Mouse (Mus musculus): ENCODE results near the gene Ksr1. TPM values are rescaled to one million over a fixed set of nuclear protein-coding genes. Genes with fewer than 3 reads are reported as not detected.
A peak's percentile ranks its signal among the peaks of the same experiment; 100 is the strongest.

The Ksr1 gene
- polyA plus RNA-seq, 1 experiment from 2014 or later = 4.4 TPM

- WGBS (ENCODE audit: insufficient replicate concordance) = 61% methylated on average over 2 of the region's 2 CpGs
- Histone ChIP-seq H3K27ac (ENCODE audit: low read depth, low read length) (no peak overlapping the region), H3K27me3 (ENCODE audit: control insufficient read depth, insufficient read depth, low read length) (no peaks in the 10 kb centered on the region), H3K4me3 (ENCODE audit: low read depth, low read length) (no peak overlapping the region), H3K9ac (ENCODE audit: low read depth, low read length) (no peak overlapping the region), H3K4me2 (no peak overlapping the region), H3K9me3 (replicated peaks; ENCODE audit: control insufficient read depth, low read length) (no peaks in the 10 kb centered on the region), H3K4me1 (ENCODE audit: control insufficient read depth, insufficient read depth, low read length) (no peaks in the 10 kb centered on the region; the same call in 1 of the 2 replicates), H3K36me3 (ENCODE audit: control insufficient read depth, insufficient read depth, low read length) (no peaks in the 10 kb centered on the region)
- ATAC-seq (replicated peaks; ENCODE audit: insufficient number of reproducible peaks, low FRiP score, low TSS enrichment) = no peak
Observed at GRCm38 (mm10) chr11:78982042-78982441, 164.2 kb downstream of the Ksr1 start.

- Histone ChIP-seq H3K4me3 (ENCODE audit: low read depth, low read length) (no peak overlapping the region), H3K27ac (ENCODE audit: low read depth, low read length) (peak overlapping the region; percentile 29; the same call in 1 of the 2 replicates), H3K9me3 (replicated peaks; ENCODE audit: control insufficient read depth, low read length) (no peaks in the 10 kb centered on the region), H3K27me3 (ENCODE audit: control insufficient read depth, insufficient read depth, low read length) (no peaks in the 10 kb centered on the region), H3K9ac (ENCODE audit: low read depth, low read length) (no peak overlapping the region), H3K36me3 (ENCODE audit: control insufficient read depth, insufficient read depth, low read length) (no peaks in the 10 kb centered on the region), H3K4me2 (no peak overlapping the region), H3K4me1 (ENCODE audit: control insufficient read depth, insufficient read depth, low read length) (no peaks in the 10 kb centered on the region; the same call in 1 of the 2 replicates)
- no peak for ATAC-seq (replicated peaks; ENCODE audit: insufficient number of reproducible peaks, low FRiP score, low TSS enrichment)
- WGBS (ENCODE audit: insufficient replicate concordance) = 51% methylated on average over 4 of the region's 4 CpGs
Observed at GRCm38 (mm10) chr11:78980083-78980634, 166.0 kb downstream of the Ksr1 start.

GRCm38 (mm10) chr11:78978176-78979019 lies 167.8 kb downstream of the Ksr1 start:
- H3K27me3 ChIP-seq (ENCODE audit: control insufficient read depth, insufficient read depth, low read length) = no peaks in the 10 kb centered on the region
- H3K36me3 ChIP-seq (ENCODE audit: control insufficient read depth, insufficient read depth, low read length) = no peaks in the 10 kb centered on the region
- H3K4me3 ChIP-seq (ENCODE audit: low read depth, low read length) = no peak overlapping the region
- no peak for ATAC-seq (replicated peaks; ENCODE audit: insufficient number of reproducible peaks, low FRiP score, low TSS enrichment)
- no peaks in the 10 kb centered on the region; the same call in 1 of the 2 replicates for H3K4me1 ChIP-seq (ENCODE audit: control insufficient read depth, insufficient read depth, low read length)
- no peaks in the 10 kb centered on the region for H3K9me3 ChIP-seq (replicated peaks; ENCODE audit: control insufficient read depth, low read length)
- WGBS (ENCODE audit: insufficient replicate concordance) = 85% methylated on average over 12 of the region's 12 CpGs
- no peak overlapping the region for H3K9ac ChIP-seq (ENCODE audit: low read depth, low read length)
- no peak overlapping the region for H3K27ac ChIP-seq (ENCODE audit: low read depth, low read length)
- no peak overlapping the region for H3K4me2 ChIP-seq

- ATAC-seq (replicated peaks; ENCODE audit: insufficient number of reproducible peaks, low FRiP score, low TSS enrichment) = no peak
- Histone ChIP-seq H3K27ac (ENCODE audit: low read depth, low read length) (no peak overlapping the region), H3K4me2 (no peak overlapping the region), H3K4me3 (ENCODE audit: low read depth, low read length) (no peak overlapping the region), H3K9me3 (replicated peaks; ENCODE audit: control insufficient read depth, low read length) (no peaks in the 10 kb centered on the region), H3K4me1 (ENCODE audit: control insufficient read depth, insufficient read depth, low read length) (no peaks in the 10 kb centered on the region; the same call in 1 of the 2 replicates), H3K36me3 (ENCODE audit: control insufficient read depth, insufficient read depth, low read length) (no peaks in the 10 kb centered on the region), H3K9ac (ENCODE audit: low read depth, low read length) (no peak overlapping the region), H3K27me3 (ENCODE audit: control insufficient read depth, insufficient read depth, low read length) (no peaks in the 10 kb centered on the region)
- WGBS (ENCODE audit: insufficient replicate concordance) = 62% methylated on average over 8 of the region's 8 CpGs
Observed at GRCm38 (mm10) chr11:78976731-78977510, 169.3 kb downstream of the Ksr1 start.

GRCm38 (mm10) chr11:78973381-78974150 lies 172.6 kb downstream of the Ksr1 start:
- Histone ChIP-seq H3K9ac (ENCODE audit: low read depth, low read length) (no peak overlapping the region), H3K4me2 (no peak overlapping the region), H3K36me3 (ENCODE audit: control insufficient read depth, insufficient read depth, low read length) (no peaks in the 10 kb centered on the region), H3K4me3 (ENCODE audit: low read depth, low read length) (no peak overlapping the region), H3K9me3 (replicated peaks; ENCODE audit: control insufficient read depth, low read length) (no peaks in the 10 kb centered on the region), H3K27ac (ENCODE audit: low read depth, low read length) (no peak overlapping the region), H3K4me1 (ENCODE audit: control insufficient read depth, insufficient read depth, low read length) (no peaks in the 10 kb centered on the region), H3K27me3 (ENCODE audit: control insufficient read depth, insufficient read depth, low read length) (no peaks in the 10 kb centered on the region)
- WGBS (ENCODE audit: insufficient replicate concordance) = 65% methylated on average over 17 of the region's 17 CpGs
- no peak for ATAC-seq (replicated peaks; ENCODE audit: insufficient number of reproducible peaks, low FRiP score, low TSS enrichment)

- H3K4me2 ChIP-seq = no peak overlapping the region
- no peaks in the 10 kb centered on the region for H3K9me3 ChIP-seq (replicated peaks; ENCODE audit: control insufficient read depth, low read length)
- H3K27ac ChIP-seq (ENCODE audit: low read depth, low read length) = no peak overlapping the region
- ATAC-seq (replicated peaks; ENCODE audit: insufficient number of reproducible peaks, low FRiP score, low TSS enrichment) = no peak
- H3K9ac ChIP-seq (ENCODE audit: low read depth, low read length) = no peak overlapping the region
- no peak overlapping the region for H3K4me3 ChIP-seq (ENCODE audit: low read depth, low read length)
- 64% methylated on average over 8 of the region's 8 CpGs for WGBS (ENCODE audit: insufficient replicate concordance)
- H3K4me1 ChIP-seq (ENCODE audit: control insufficient read depth, insufficient read depth, low read length) = no peaks in the 10 kb centered on the region
- no peaks in the 10 kb centered on the region for H3K27me3 ChIP-seq (ENCODE audit: control insufficient read depth, insufficient read depth, low read length)
- H3K36me3 ChIP-seq (ENCODE audit: control insufficient read depth, insufficient read depth, low read length) = no peaks in the 10 kb centered on the region
Observed at GRCm38 (mm10) chr11:78972811-78973351, 173.3 kb downstream of the Ksr1 start.

- no peak overlapping the region for H3K27ac ChIP-seq (ENCODE audit: low read depth, low read length)
- no peak overlapping the region for H3K4me2 ChIP-seq
- H3K9me3 ChIP-seq (replicated peaks; ENCODE audit: control insufficient read depth, low read length) = no peaks in the 10 kb centered on the region
- H3K27me3 ChIP-seq (ENCODE audit: control insufficient read depth, insufficient read depth, low read length) = no peaks in the 10 kb centered on the region
- WGBS (ENCODE audit: insufficient replicate concordance) = 52% methylated on average over 6 of the region's 6 CpGs
- ATAC-seq (replicated peaks; ENCODE audit: insufficient number of reproducible peaks, low FRiP score, low TSS enrichment) = no peak
- H3K4me1 ChIP-seq (ENCODE audit: control insufficient read depth, insufficient read depth, low read length) = no peaks in the 10 kb centered on the region
- H3K4me3 ChIP-seq (ENCODE audit: low read depth, low read length) = no peak overlapping the region
- H3K36me3 ChIP-seq (ENCODE audit: control insufficient read depth, insufficient read depth, low read length) = no peaks in the 10 kb centered on the region
- H3K9ac ChIP-seq (ENCODE audit: low read depth, low read length) = no peak overlapping the region
Observed at GRCm38 (mm10) chr11:78972328-78972727, 173.9 kb downstream of the Ksr1 start.

GRCm38 (mm10) chr11:78971746-78972145 lies 174.5 kb downstream of the Ksr1 start:
- Histone ChIP-seq H3K9me3 (replicated peaks; ENCODE audit: control insufficient read depth, low read length) (no peaks in the 10 kb centered on the region), H3K9ac (ENCODE audit: low read depth, low read length) (no peak overlapping the region), H3K36me3 (ENCODE audit: control insufficient read depth, insufficient read depth, low read length) (no peaks in the 10 kb centered on the region), H3K27ac (ENCODE audit: low read depth, low read length) (no peak overlapping the region), H3K4me1 (ENCODE audit: control insufficient read depth, insufficient read depth, low read length) (no peaks in the 10 kb centered on the region), H3K27me3 (ENCODE audit: control insufficient read depth, insufficient read depth, low read length) (no peaks in the 10 kb centered on the region), H3K4me3 (ENCODE audit: low read depth, low read length) (no peak overlapping the region), H3K4me2 (no peak overlapping the region)
- ATAC-seq (replicated peaks; ENCODE audit: insufficient number of reproducible peaks, low FRiP score, low TSS enrichment) = no peak
- 86% methylated on average over 3 of the region's 3 CpGs for WGBS (ENCODE audit: insufficient replicate concordance)
